ENCODE assay signal across 18 mouse cellular contexts in genomic region chr5:119312808-119313207, GRCm38 (mm10).
A peak's percentile ranks its signal among the peaks of the same experiment; 100 is the strongest.
DNase-seq lines count a peak whose midpoint lies in the region; ATAC-seq and TF ChIP-seq lines count a peak whose summit lies in the region.
"Had no signal": no experiment of that assay in that cellular context is flagged by ENCODE, and none has a peak within 500 bp of the region (broad histone marks: within the 10 kb centered on the region; RNA-seq: fewer than 3 reads in every experiment).

No protein-coding gene starts in this region.

- no peaks in the 10 kb centered on the region for H3K4me1 ChIP-seq in intestine, embryonic 14.5 days (replicated peaks; ENCODE audit: control insufficient read depth, insufficient read depth, low read length)
- no peaks in the 10 kb centered on the region for H3K4me1 ChIP-seq in intestine, postnatal 0 days (replicated peaks; ENCODE audit: control insufficient read depth, insufficient read depth, low read length)
- H3K4me1 ChIP-seq in midbrain, embryonic 11.5 days (ENCODE audit: control insufficient read depth, insufficient read depth, low read length) = no peaks in the 10 kb centered on the region
- no peaks in the 10 kb centered on the region for H3K4me1 ChIP-seq in midbrain, embryonic 14.5 days (ENCODE audit: control insufficient read depth, insufficient read depth, low read length)
- H3K4me1 ChIP-seq in intestine, embryonic 16.5 days (ENCODE audit: control insufficient read depth, insufficient read depth, low read length) = peaks cover 9% of the 10 kb centered on the region; the same call in 1 of the 2 replicates
- H3K4me1 ChIP-seq: forebrain, embryonic 13.5 days; hindbrain, embryonic 15.5 days had no signal

- no peak for TF ChIP-seq CTCF in intestine, postnatal 0 days (IDR thresholded peaks at IDR 0.05; ENCODE audit: low read depth)

- no peaks in the 10 kb centered on the region for H3K36me3 ChIP-seq in intestine, embryonic 14.5 days (ENCODE audit: control insufficient read depth, insufficient read depth, low read length)
- H3K36me3 ChIP-seq in intestine, postnatal 0 days (ENCODE audit: control insufficient read depth, insufficient read depth) = no peaks in the 10 kb centered on the region
- H3K36me3 ChIP-seq in midbrain, embryonic 11.5 days (ENCODE audit: control insufficient read depth, insufficient read depth, low read length) = no peaks in the 10 kb centered on the region
- no peaks in the 10 kb centered on the region for H3K36me3 ChIP-seq in midbrain, embryonic 14.5 days (ENCODE audit: control insufficient read depth, insufficient read depth, low read length)
- no peaks in the 10 kb centered on the region for H3K36me3 ChIP-seq in intestine, embryonic 16.5 days (ENCODE audit: control insufficient read depth, insufficient read depth, low read length)
- H3K36me3 ChIP-seq: hindbrain, embryonic 15.5 days had no signal

- WGBS in intestine, embryonic 14.5 days = 42% methylated on average over 14 of the region's 14 CpGs
- WGBS in intestine, postnatal 0 days = 53% methylated on average over 14 of the region's 14 CpGs
- WGBS in midbrain, embryonic 11.5 days = 86% methylated on average over 14 of the region's 14 CpGs
- 89% methylated on average over 14 of the region's 14 CpGs for WGBS in midbrain, embryonic 14.5 days
- WGBS in intestine, embryonic 16.5 days = 50% methylated on average over 14 of the region's 14 CpGs

- no peak overlapping the region for H3K9ac ChIP-seq in intestine, embryonic 14.5 days (ENCODE audit: low read length)
- no peak overlapping the region for H3K9ac ChIP-seq in intestine, postnatal 0 days (ENCODE audit: low read depth, low read length)
- H3K9ac ChIP-seq in midbrain, embryonic 11.5 days (ENCODE audit: low read length) = no peak overlapping the region
- no peak overlapping the region for H3K9ac ChIP-seq in midbrain, embryonic 14.5 days (replicated peaks; ENCODE audit: low read length)
- no peak overlapping the region for H3K9ac ChIP-seq in intestine, embryonic 16.5 days (ENCODE audit: low read depth, low read length)
- H3K9ac ChIP-seq: forebrain, embryonic 13.5 days; hindbrain, embryonic 15.5 days had no signal

- ATAC-seq in intestine, embryonic 14.5 days (replicated peaks; ENCODE audit: low FRiP score, low TSS enrichment, low read depth) = no peak; the same call in 1 of the 2 replicates
- no peak for ATAC-seq in intestine, postnatal 0 days
- no peak for ATAC-seq in midbrain, embryonic 11.5 days (ENCODE audit: low FRiP score)
- ATAC-seq in midbrain, embryonic 14.5 days (ENCODE audit: low FRiP score, low TSS enrichment) = no peak
- peak; percentile 56 for ATAC-seq in intestine, embryonic 16.5 days
- ATAC-seq: forebrain, embryonic 13.5 days had no signal

- H3K27me3 ChIP-seq in intestine, embryonic 14.5 days (replicated peaks; ENCODE audit: control insufficient read depth, insufficient read depth, low read length) = no peaks in the 10 kb centered on the region
- no peaks in the 10 kb centered on the region for H3K27me3 ChIP-seq in intestine, postnatal 0 days (replicated peaks; ENCODE audit: control insufficient read depth, insufficient read depth, low read length)
- H3K27me3 ChIP-seq in midbrain, embryonic 11.5 days (ENCODE audit: control insufficient read depth, insufficient read depth, low read length) = no peaks in the 10 kb centered on the region
- no peaks in the 10 kb centered on the region for H3K27me3 ChIP-seq in midbrain, embryonic 14.5 days (ENCODE audit: control insufficient read depth, insufficient read depth, low read length)
- no peaks in the 10 kb centered on the region for H3K27me3 ChIP-seq in intestine, embryonic 16.5 days (replicated peaks; ENCODE audit: control insufficient read depth, insufficient read depth, low read length)
- H3K27me3 ChIP-seq: forebrain, embryonic 13.5 days; hindbrain, embryonic 15.5 days had no signal

- no peak overlapping the region for H3K4me3 ChIP-seq in intestine, embryonic 14.5 days (ENCODE audit: low read depth, low read length)
- no peak overlapping the region for H3K4me3 ChIP-seq in intestine, postnatal 0 days (ENCODE audit: low read depth, low read length)
- H3K4me3 ChIP-seq in midbrain, embryonic 11.5 days (ENCODE audit: low read depth, low read length) = no peak overlapping the region
- H3K4me3 ChIP-seq in midbrain, embryonic 14.5 days (replicated peaks; ENCODE audit: low read depth, low read length) = no peak overlapping the region
- no peak overlapping the region for H3K4me3 ChIP-seq in intestine, embryonic 16.5 days (ENCODE audit: low read length)
- H3K4me3 ChIP-seq: forebrain, embryonic 13.5 days; hindbrain, embryonic 15.5 days had no signal

- no peak overlapping the region for H3K27ac ChIP-seq in intestine, embryonic 14.5 days (ENCODE audit: low read depth)
- H3K27ac ChIP-seq in intestine, postnatal 0 days (ENCODE audit: low read depth, low read length) = no peak overlapping the region
- H3K27ac ChIP-seq in midbrain, embryonic 11.5 days (ENCODE audit: low read depth, low read length) = no peak overlapping the region
- no peak overlapping the region for H3K27ac ChIP-seq in midbrain, embryonic 14.5 days (replicated peaks; ENCODE audit: low read depth, low read length)
- no peak overlapping the region for H3K27ac ChIP-seq in intestine, embryonic 16.5 days (ENCODE audit: low read length)
- H3K27ac ChIP-seq: forebrain, embryonic 13.5 days; hindbrain, embryonic 15.5 days had no signal

- no peaks in the 10 kb centered on the region for H3K9me3 ChIP-seq in intestine, embryonic 14.5 days (ENCODE audit: control insufficient read depth, low read length)
- no peaks in the 10 kb centered on the region for H3K9me3 ChIP-seq in intestine, postnatal 0 days (ENCODE audit: control insufficient read depth)
- no peaks in the 10 kb centered on the region for H3K9me3 ChIP-seq in midbrain, embryonic 11.5 days (ENCODE audit: control insufficient read depth, low read length)
- no peaks in the 10 kb centered on the region for H3K9me3 ChIP-seq in midbrain, embryonic 14.5 days (ENCODE audit: control insufficient read depth, low read length)
- H3K9me3 ChIP-seq in intestine, embryonic 16.5 days (ENCODE audit: control insufficient read depth, low read length) = no peaks in the 10 kb centered on the region
- H3K9me3 ChIP-seq: forebrain, embryonic 13.5 days; hindbrain, embryonic 15.5 days had no signal

- H3K4me2 ChIP-seq in intestine, embryonic 14.5 days (ENCODE audit: low read length) = no peak overlapping the region
- H3K4me2 ChIP-seq in intestine, postnatal 0 days (replicated peaks; ENCODE audit: low read depth) = no peak overlapping the region
- H3K4me2 ChIP-seq in midbrain, embryonic 11.5 days = no peak overlapping the region
- H3K4me2 ChIP-seq in midbrain, embryonic 14.5 days (ENCODE audit: low read length) = no peak overlapping the region
- no peak overlapping the region for H3K4me2 ChIP-seq in intestine, embryonic 16.5 days (ENCODE audit: low read depth, low read length)
- H3K4me2 ChIP-seq: forebrain, embryonic 13.5 days; hindbrain, embryonic 15.5 days; liver, embryonic 11.5 days had no signal

- peak; percentile 77 for DNase-seq in intestine, embryonic 14.5 days (ENCODE audit: low spot score)
- peak; percentile 47 for DNase-seq in midbrain, embryonic 11.5 days (ENCODE audit: low spot score, missing footprints)
- no peak for DNase-seq in midbrain, embryonic 14.5 days
- peak; percentile 21 for DNase-seq in retina, postnatal 1 day
- DNase-seq in cerebellum, adult 11-12 months = no peak
- no peak for DNase-seq in cerebellum, adult 8-10 months
- DNase-seq: B cell, adult 2 months; cerebellum, adult 9-10 months; embryo, embryonic 11 days; heart, postnatal 10 days; kidney, adult 9 months; layer of hippocampus, adult 9-11 months; left cerebral cortex, postnatal 4 days had no signal

Comparison
In these comparisons a context has a peak if more than half of its experiments do, and no peak if none do; other contexts are left out.
1. DNase-seq: peak in intestine, embryonic 14.5 days (single experiment), midbrain, embryonic 11.5 days (single experiment) and retina, postnatal 1 day (single experiment); none in midbrain, embryonic 14.5 days (single experiment), cerebellum, adult 11-12 months (single experiment) and cerebellum, adult 8-10 months (single experiment).